Mouse (Mus musculus): ENCODE results near the gene Trpc7. TPM values are rescaled to one million over a fixed set of nuclear protein-coding genes. Genes with fewer than 3 reads are reported as not detected.

Trpc7 gene
- 1.0 TPM for polyA plus RNA-seq (2014; fragmentation: Illumina TruSeq; extraction: RNeasy Lipid Tissue Mini Kit (QIAGEN cat#74804); ENCODE audit: low read depth, low replicate concordance)

GRCm38 (mm10) chr13:56895893-56896292, at the start of gene Trpc7:
TSS of gene Trpc7 (minus strand) at chr13:56895993.

GRCm38 (mm10) chr13:56753192-56753951, 142.4 kb downstream of the Trpc7 start, which contains the start of gene Gm45623:
TSS of gene Gm45623 (minus strand) at chr13:56753827.

Other genes starting within 250 kb of the Trpc7 start
- 16.3 TPM for gene Smad5, start 193.0 kb downstream of the Trpc7 start, polyA plus RNA-seq (2014; fragmentation: Illumina TruSeq; extraction: RNeasy Lipid Tissue Mini Kit (QIAGEN cat#74804); ENCODE audit: low read depth, low replicate concordance)
- not detected for gene Gm45623, start 142.2 kb downstream of the Trpc7 start, polyA plus RNA-seq (2014; fragmentation: Illumina TruSeq; extraction: RNeasy Lipid Tissue Mini Kit (QIAGEN cat#74804); ENCODE audit: low read depth, low replicate concordance)